Mouse (Mus musculus) midbrain, postnatal 0 days (tissue): ENCODE data around the gene Sult1c1. TPM values are rescaled to one million over a fixed set of nuclear protein-coding genes. Genes with fewer than 3 reads are reported as not detected.

Experiments used
- ATAC-seq: fragments of 200-750 bp; cut with Nextera tagmentation; 2 replicates; pipeline ENCODE4 v1.8.0; 2017; ENCODE audit warnings: moderate number of reproducible peaks, mild to moderate bottlenecking, moderate TSS enrichment, moderate library complexity; ENCODE audit not compliant: low FRiP score
- DNase-seq: peaks from one replicate; pipeline ENCODE4 v3.0.0-alpha.2; 2015; ENCODE audit warnings: low spot score
- H3K27ac ChIP-seq: fragments of 300-500 bp; sonication (generic); 2 replicates; pipeline ENCODE4 v1.5.1; 2014; ENCODE audit warnings: low read depth, mild to moderate bottlenecking, low read length, mixed read lengths
- H3K27me3 ChIP-seq: fragments of 300-500 bp; sonication (generic); 2 replicates; pipeline ENCODE4 v1.6.1; 2014; ENCODE audit warnings: low read length, control low read depth, mixed read lengths; ENCODE audit not compliant: insufficient read depth
- H3K36me3 ChIP-seq: fragments of 300-500 bp; sonication (generic); 2 replicates; pipeline ENCODE4 v1.6.1; 2014; ENCODE audit warnings: low read length, control low read depth, mixed read lengths; ENCODE audit not compliant: insufficient read depth
- H3K4me1 ChIP-seq: fragments of 300-500 bp; sonication (generic); 2 replicates; pipeline ENCODE4 v1.6.1; 2014; ENCODE audit warnings: mild to moderate bottlenecking, control low read depth, antibody characterized with exemption, low read length, mixed read lengths; ENCODE audit not compliant: insufficient read depth
- H3K4me2 ChIP-seq: fragments of 300-500 bp; sonication (generic); 2 replicates; pipeline ENCODE4 v1.6.1; 2014; ENCODE audit warnings: low read depth, mild to moderate bottlenecking, low read length, mixed read lengths; ENCODE audit not compliant: poor library complexity, severe bottlenecking
- H3K4me3 ChIP-seq: fragments of 300-500 bp; sonication (generic); 2 replicates; pipeline ENCODE4 v1.5.1; 2014; ENCODE audit warnings: low read depth, mild to moderate bottlenecking, low read length, moderate library complexity
- H3K9ac ChIP-seq: fragments of 300-500 bp; sonication (generic); replicated peaks from 2 replicates; pipeline ENCODE4 v1.6.1; 2014; ENCODE audit warnings: mild to moderate bottlenecking, low read length, moderate library complexity, mixed read lengths; ENCODE audit not compliant: poor library complexity, severe bottlenecking
- H3K9me3 ChIP-seq: fragments of 300-500 bp; sonication (generic); 2 replicates; pipeline ENCODE4 v1.6.1; 2016; ENCODE audit warnings: low read length, control low read depth
- CTCF ChIP-seq: IDR thresholded peaks from 2 replicates; pipeline ENCODE4 v1.5.1; 2016; ENCODE audit warnings: antibody characterized with exemption, mild to moderate bottlenecking
- WGBS: fragments of 180-500 bp; shearing (Covaris S2); extraction: QIAGEN DNeasy Blood & Tissue Kit; methylation state at CpG from one replicate; pipeline ENCODE4 v1.1.7; 2014; 5-methylcytosine and 5-hydroxymethylcytosine counted together
- polyA plus RNA-seq: library from polyadenylated mRNA; unstranded; fragments of >200 nt; fragmentation: Nextera tagmentation; extraction: Ambion mirVana; gene quantifications from 2 replicates; pipeline ENCODE4 v1.2.1, GENCODE M21; 2015
- total RNA-seq: library from RNA; depleted of rRNA; stranded (reverse); fragments of >200 nt; gene quantifications from 2 replicates; pipeline ENCODE4 v1.2.3, GENCODE M21; 2014; rRNA removed

The Sult1c1 gene
- total and polyA plus RNA-seq, 2 experiments from 2014 or later, result 0.22 TPM; not detected in 1

DNA sequence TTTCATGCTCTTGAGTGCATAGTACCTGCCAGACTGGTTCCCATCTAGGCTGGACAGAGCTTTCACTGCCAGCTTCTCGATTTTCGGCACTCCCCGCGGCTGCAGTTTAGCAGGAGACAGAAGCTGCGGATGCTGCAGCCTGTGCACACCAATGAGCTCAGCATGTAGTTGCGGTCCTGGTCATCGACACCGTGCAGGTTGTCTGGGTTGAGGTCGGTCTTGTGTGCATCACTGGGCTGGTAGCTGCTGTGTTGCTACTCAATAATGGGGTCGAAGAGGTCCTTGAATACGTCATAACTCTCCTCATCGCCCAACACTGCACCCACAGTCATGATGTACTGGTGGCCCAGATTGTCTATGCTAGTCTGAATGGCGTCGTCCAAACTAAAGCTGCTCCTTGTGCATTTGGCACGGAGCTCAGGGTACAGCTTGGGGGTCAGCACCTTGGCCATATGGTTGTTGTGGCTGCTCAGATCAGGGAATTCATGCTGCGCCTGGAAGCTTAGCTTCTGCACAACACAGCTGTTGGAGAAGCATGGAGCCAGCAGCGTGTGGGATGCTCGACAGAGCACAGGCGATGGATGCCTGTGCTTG, 48.8 kb downstream of the Sult1c1 start:
- H3K4me2 ChIP-seq, result no peak overlapping the region
- DNase-seq (peak; percentile 58), ATAC-seq (no peak; the same call in 1 of the 2 replicates)
- no peaks in the 10 kb centered on the region for H3K4me1 ChIP-seq
- no peak overlapping the region for H3K4me3 ChIP-seq
- no peak for TF ChIP-seq CTCF
- no peak overlapping the region for H3K27ac ChIP-seq
- 93% methylated on average over 19 of the region's 19 CpGs for WGBS
- H3K27me3 ChIP-seq, result no peaks in the 10 kb centered on the region
- H3K36me3 ChIP-seq, result no peaks in the 10 kb centered on the region
- no peaks in the 10 kb centered on the region for H3K9me3 ChIP-seq
- H3K9ac ChIP-seq, result no peak overlapping the region

GRCm38 (mm10) chr17:53940726-53941125, 49.7 kb downstream of the Sult1c1 start:
- H3K27me3 ChIP-seq, result no peaks in the 10 kb centered on the region

More at GRCm38 (mm10) chr17:53940726-53941125, 49.7 kb downstream of the Sult1c1 start:
- TF ChIP-seq CTCF, result no peak
- 91% methylated on average over 8 of the region's 8 CpGs for WGBS
- DNase-seq (no peak), ATAC-seq (no peak)
- H3K4me3 ChIP-seq, result no peak overlapping the region
- H3K4me1 ChIP-seq, result no peaks in the 10 kb centered on the region
- H3K4me2 ChIP-seq, result no peak overlapping the region
- H3K36me3 ChIP-seq, result no peaks in the 10 kb centered on the region
- no peak overlapping the region for H3K27ac ChIP-seq
- H3K9me3 ChIP-seq, result no peaks in the 10 kb centered on the region
- no peak overlapping the region for H3K9ac ChIP-seq

Other genes starting within 250 kb of the Sult1c1 start
- not detected in 2 replicates for gene Sult1c2, start 144.3 kb downstream of the Sult1c1 start, total RNA-seq
- gene Sult1c2, start 144.3 kb downstream of the Sult1c1 start, polyA plus RNA-seq, result not detected in 2 replicates